Mouse (Mus musculus): ENCODE measurements at regions not wholly inside any gene's neighbourhood (a gene's known extent, or its start where the extent isn't known, plus 50 kb on each side); places are given as distances from the start of the nearest gene placed in this dataset.
A peak's percentile ranks its signal among the peaks of the same experiment; 100 is the strongest.

GRCm38 (mm10) chr5:77483053-77483717 lies 75.3 kb upstream of the Igfbp7 start:
- no peak for DNase-seq (ENCODE audit: low spot score)

GRCm38 (mm10) chr5:77481811-77482210 lies 74.0 kb upstream of the Igfbp7 start:
- DNase-seq (ENCODE audit: low spot score), result no peak

- no peak for DNase-seq (ENCODE audit: low spot score)
Observed at GRCm38 (mm10) chr5:77477794-77478193, 70.0 kb upstream of the Igfbp7 start.

DNA sequence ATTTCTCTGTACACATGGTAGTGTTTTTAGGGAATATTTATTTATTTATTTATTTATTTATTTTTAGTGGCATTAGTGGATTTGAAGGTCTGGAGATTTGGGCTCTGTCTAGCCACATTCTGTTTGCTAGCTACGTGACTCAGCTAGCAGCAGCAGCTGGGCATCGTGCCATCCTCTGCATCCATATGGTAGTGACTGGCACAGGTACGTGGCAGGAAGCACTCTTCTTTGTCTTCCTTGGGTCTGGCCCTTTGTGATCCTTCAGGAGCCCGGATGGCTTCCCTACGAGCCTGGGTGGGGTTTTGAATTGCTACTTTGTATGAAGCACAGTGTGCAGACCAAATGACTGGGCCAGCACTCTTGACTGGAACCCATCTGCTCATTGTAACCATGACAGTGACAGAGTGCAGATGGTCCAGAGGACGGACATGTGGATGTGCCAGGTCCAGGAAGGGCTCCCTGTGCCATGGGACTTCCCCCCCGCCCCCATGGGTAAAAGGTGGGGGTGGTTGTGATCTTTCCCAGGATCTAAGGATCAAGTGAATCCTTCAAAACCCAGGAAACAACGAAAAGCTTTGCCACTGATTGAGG lies 66.2 kb upstream of the Igfbp7 start:
- no peak for DNase-seq (ENCODE audit: low spot score)

DNA sequence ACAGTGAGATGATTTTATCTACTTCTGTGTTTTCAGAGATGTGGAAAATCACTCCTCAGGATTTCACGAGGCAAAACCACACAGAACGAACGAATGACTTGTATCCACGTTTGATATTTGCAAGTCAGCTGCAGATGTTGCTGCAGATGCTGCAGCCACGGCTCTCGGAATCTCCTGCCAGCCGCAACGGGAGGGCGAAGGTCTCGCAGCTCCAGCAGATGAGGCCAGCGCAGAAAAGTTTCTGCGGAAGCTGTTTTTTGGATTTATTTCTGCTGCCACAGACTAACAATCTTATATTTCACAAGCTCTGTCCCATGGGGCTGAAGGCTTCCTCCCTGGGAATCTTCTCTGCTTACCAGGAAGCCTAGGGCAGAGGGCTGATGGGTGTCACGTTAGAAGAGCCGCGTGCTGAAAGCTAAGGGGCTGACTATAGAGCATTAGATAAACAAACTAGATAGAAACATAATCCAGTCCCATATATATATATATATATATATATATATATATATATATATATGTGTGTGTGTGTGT lies 61.5 kb upstream of the Igfbp7 start:
- DNase-seq (ENCODE audit: low spot score), result no peak

DNA sequence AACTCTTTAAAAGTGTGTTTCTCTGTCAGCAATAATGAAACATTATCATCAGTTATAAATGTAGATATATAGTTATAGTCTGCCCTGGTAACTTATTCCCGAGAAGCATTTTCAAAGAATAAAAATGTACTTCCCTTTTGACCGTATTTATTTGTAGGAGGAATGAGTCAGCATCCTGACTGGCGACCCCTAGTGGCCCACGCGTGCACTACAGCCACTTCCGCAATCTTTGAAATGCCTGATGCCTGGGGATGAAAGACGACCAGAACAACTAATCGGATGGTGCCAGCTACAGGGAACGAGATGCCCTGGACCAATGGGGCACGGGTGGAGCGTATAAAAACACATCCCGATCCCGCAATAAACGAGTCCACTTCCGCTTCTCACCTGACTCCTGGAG lies 60.6 kb upstream of the Igfbp7 start:
- peak; percentile 30 for DNase-seq (ENCODE audit: low spot score)

- peak; percentile 29 for DNase-seq (ENCODE audit: low spot score)
Observed at GRCm38 (mm10) chr5:77464851-77465548, 57.2 kb upstream of the Igfbp7 start.

DNA sequence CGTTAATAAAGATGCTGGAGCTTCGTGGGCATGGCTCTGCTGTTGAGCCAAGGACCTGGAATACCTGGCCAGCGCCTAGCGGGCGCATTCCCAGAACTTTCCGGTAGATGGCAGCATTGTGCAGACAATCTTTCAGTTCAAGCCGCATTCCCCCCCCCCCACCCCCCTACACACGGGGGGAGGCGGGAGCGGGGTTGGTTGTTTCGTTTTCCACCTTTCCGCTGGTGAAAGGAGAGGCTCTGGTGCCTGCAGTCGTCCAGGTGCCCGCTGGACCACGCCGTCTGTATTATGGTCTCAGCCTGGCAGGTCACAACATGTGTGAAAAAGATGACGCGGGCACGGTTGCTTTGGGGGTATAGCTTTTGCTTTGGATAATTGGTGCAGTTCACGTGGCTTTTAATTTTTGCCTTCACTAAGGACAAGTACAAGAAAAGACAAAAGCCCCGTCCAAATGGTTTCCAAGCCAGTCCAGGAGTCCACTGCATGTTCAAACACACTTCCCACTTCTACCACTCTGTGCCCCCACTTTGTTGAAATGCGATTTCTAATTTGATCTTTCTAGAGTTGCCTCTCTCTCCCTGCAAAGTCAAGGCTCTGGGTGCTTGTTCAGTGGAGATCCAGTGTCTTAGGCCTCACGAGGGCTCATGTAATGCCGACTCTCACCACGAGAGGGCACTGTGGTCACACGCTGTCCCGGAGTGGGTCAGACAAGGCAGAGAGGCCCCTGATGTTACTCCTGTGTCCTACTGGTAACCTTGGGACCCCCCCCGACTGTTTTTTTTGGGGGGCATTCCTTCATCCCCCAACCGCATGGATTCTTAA lies 52.3 kb upstream of the Igfbp7 start:
- peak; percentile 89 for DNase-seq (ENCODE audit: low spot score)
